Mouse (Mus musculus): ENCODE results near the gene Gm11168.
"Not testable (repeated sequence)": the region's sequence is repeated elsewhere in the genome, so short reads cannot be mapped to it uniquely, and the experiment has no call there.

DNA sequence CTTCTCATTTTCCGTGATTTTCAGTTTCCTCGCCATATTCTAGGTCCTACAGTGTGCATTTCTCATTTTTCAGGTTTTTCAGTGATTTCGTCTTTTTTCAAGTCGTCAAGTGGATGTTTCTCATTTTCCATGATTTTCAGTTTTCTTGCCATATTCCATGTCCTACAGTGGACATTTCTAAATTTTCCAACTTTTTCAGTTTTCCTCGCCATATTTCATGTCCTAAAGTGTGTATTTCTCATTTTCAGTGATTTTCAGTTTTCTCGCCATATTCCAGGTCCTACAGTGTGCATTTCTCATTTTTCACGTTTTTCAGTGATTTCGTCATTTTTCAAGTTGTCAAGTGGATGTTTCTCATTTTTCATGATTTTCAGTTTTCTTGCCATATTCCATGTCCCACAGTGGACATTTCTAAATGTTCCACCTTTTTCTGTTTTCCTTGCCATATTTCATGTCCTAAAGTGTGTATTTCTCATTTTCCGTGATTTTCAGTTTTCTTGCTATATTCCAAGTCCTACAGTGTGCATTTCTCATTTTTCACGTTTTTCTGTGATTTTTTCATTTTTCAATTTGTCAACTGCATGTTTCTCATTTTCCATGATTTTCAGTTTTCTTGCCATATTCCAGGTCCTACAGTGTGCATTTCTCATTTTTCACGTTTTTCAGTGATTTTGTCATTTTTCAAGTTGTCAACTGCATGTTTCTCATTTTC, 1.0 kb upstream of the Gm11168 start:
- TF ChIP-seq CTCF (IDR thresholded peaks at IDR 0.05; ENCODE audit: low read depth, low read length); POLR2A (IDR thresholded peaks at IDR 0.05; ENCODE audit: extremely low read depth, insufficient read depth, low read length): not testable (repeated sequence)
